Mouse (Mus musculus) ES-E14 (cell line): ENCODE measurements at regions not wholly inside any gene's neighbourhood (a gene's known extent, or its start where the extent isn't known, plus 50 kb on each side); places are given as distances from the start of the nearest gene placed in this dataset.

Experiments
- DNase-seq: peaks from one replicate; pipeline ENCODE4 v3.0.0-alpha.2; 2013; ENCODE audit warnings: low read depth, low spot score
- H3K27ac ChIP-seq: 2 replicates; pipeline ENCODE4 v1.5.1; 2012; ENCODE audit warnings: low read depth, mild to moderate bottlenecking, low read length, moderate library complexity, mixed read lengths; ENCODE audit not compliant: poor library complexity, insufficient read depth, severe bottlenecking
- H3K36me3 ChIP-seq: 2 replicates; pipeline ENCODE4 v1.6.1; 2012; ENCODE audit warnings: mild to moderate bottlenecking, low read length, moderate library complexity, mixed read lengths; ENCODE audit not compliant: control insufficient read depth, poor library complexity, insufficient read depth, severe bottlenecking
- H3K4me1 ChIP-seq, 2 experiments: fragments of 150-350 bp in 1 of 2; sonication (generic) in 1 of 2; 2 replicates each; pipeline ENCODE4 v1.6.1; 2012; ENCODE audit warnings: low read length in 2 of 2, mild to moderate bottlenecking in 1 of 2, mixed read lengths in 1 of 2; ENCODE audit not compliant: control insufficient read depth in 2 of 2, insufficient read depth in 2 of 2, poor library complexity in 1 of 2
- H3K4me3 ChIP-seq, 2 experiments: fragments of 150-350 bp in 1 of 2; sonication (generic) in 1 of 2; 2 replicates each; pipeline ENCODE4 v1.5.1; 2012; ENCODE audit warnings: low read length in 2 of 2, low read depth in 1 of 2, mild to moderate bottlenecking in 1 of 2, mixed read lengths in 1 of 2; ENCODE audit not compliant: insufficient read depth in 1 of 2, poor library complexity in 1 of 2, severe bottlenecking in 1 of 2
- H3K9ac ChIP-seq: 2 replicates; pipeline ENCODE4 v1.6.1; 2012; ENCODE audit warnings: low read depth, mild to moderate bottlenecking, low read length, mixed read lengths; ENCODE audit not compliant: poor library complexity, insufficient read depth, severe bottlenecking
- H3K9me3 ChIP-seq: fragments of 150-350 bp; sonication (generic); 2 replicates; pipeline ENCODE4 v1.6.1; 2012; ENCODE audit warnings: low read depth, mild to moderate bottlenecking, low read length; ENCODE audit not compliant: control insufficient read depth, insufficient read depth
- CHD2 ChIP-seq: IDR thresholded peaks from 2 replicates; pipeline ENCODE4 v1.6.1; 2014; ENCODE audit warnings: mild to moderate bottlenecking, low read depth, low read length, inconsistent platforms
- HCFC1 ChIP-seq: IDR thresholded peaks from 2 replicates; pipeline ENCODE4 v1.6.1; 2012; ENCODE audit warnings: low read length, inconsistent platforms, borderline replicate concordance; ENCODE audit not compliant: insufficient read depth
- MAFK ChIP-seq: IDR thresholded peaks from 2 replicates; pipeline ENCODE4 v1.6.1; 2014; ENCODE audit warnings: mild to moderate bottlenecking, low read depth, low read length, inconsistent platforms; ENCODE audit not compliant: insufficient read depth
- ZC3H11A ChIP-seq: IDR thresholded peaks from 2 replicates; pipeline ENCODE4 v1.6.1; 2012; ENCODE audit warnings: low read depth, mild to moderate bottlenecking, inconsistent platforms, low read length, borderline replicate concordance
- ZNF384 ChIP-seq: IDR thresholded peaks from 2 replicates; pipeline ENCODE4 v1.6.1; 2012; ENCODE audit warnings: low read depth, low read length, inconsistent platforms
- in situ Hi-C, 2 experiments: fragments of 600-800 bp; cut with MboI; formaldehyde crosslinking; loops; one replicate each; pipeline ENCODE4 v1.15.1; 2025; ENCODE audit warnings: low sequenced_read_pairs in 2 of 2, inconsistent platforms in 1 of 2; ENCODE audit not compliant: unreplicated experiment in 2 of 2

DNA sequence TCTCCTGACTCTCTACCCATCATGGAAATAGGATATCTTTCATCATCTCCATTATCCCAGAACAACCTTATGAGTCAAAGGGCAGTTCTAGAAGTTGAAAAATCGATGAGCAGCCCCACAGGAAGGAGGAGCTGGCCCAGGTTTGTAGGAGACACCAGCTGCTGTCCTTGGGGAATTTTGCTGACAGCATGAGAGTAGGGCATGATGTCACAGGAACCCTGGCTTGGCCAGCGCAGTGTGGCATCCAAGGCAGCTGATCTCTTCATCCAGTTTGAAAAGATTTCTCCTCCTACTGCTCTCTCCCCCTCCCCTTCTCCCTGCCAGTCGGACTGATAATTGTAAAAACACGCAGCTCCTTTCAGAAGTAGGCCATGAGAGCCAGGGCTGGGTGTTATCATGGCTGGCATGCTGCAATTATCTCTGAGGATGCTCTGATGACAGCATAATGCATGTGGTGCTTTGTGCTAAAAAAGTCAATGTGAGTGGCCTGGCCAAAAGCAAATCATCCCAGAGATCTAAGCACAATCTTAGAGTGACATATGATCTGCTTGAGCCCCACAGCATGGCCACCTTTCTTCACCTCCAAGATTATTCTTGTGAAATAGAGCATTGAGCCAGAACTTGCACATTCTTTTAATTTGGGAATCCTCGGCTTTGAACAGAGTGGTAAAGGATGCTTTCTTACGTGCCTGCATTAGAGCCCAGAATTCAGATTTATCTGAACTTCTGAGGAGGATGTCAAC is 54.2 kb downstream of the Gjd2 start:
- no peak for DNase-seq
- no peaks in the 10 kb centered on the region for H3K9me3 ChIP-seq
- H3K9ac ChIP-seq, result no peak overlapping the region
- no peak overlapping the region for H3K27ac ChIP-seq
- in situ Hi-C loops, result no loop called here
- H3K36me3 ChIP-seq, result no peaks in the 10 kb centered on the region
- no peaks in the 10 kb centered on the region for H3K4me1 ChIP-seq
- TF ChIP-seq ZNF384 (no peak), HCFC1 (no peak), CHD2 (no peak), ZC3H11A (no peak), MAFK (no peak)
- H3K4me3 ChIP-seq, result no peak overlapping the region

DNA sequence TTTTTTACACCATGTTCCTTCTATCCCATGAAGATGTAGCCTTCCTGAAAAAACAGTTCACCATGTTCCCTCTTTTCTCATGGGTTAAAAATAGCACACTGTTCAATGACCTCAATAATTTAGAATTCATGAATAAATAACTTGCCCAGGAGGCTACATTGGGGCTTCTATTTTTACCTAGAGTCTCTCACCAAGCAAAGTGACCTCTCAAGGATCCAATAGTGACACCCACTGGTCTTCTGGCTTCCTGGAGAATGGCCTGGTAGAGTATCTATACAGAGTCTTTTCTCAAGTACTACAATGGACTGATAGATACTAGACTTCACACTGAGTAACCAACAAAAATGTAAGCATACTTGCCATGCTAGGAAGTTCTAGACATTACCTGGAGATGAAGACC is 60.9 kb downstream of the Gjd2 start:
- no peak for TF ChIP-seq MAFK
- TF ChIP-seq HCFC1, result no peak
- TF ChIP-seq CHD2, result no peak
- no peak for TF ChIP-seq ZNF384
- TF ChIP-seq ZC3H11A, result no peak
- no peak for DNase-seq
- Histone ChIP-seq H3K4me1 (no peaks in the 10 kb centered on the region), H3K36me3 (no peaks in the 10 kb centered on the region), H3K9ac (no peak overlapping the region), H3K4me3 (no peak overlapping the region), H3K9me3 (no peaks in the 10 kb centered on the region), H3K27ac (no peak overlapping the region)
- in situ Hi-C loops, result no loop called here

DNA sequence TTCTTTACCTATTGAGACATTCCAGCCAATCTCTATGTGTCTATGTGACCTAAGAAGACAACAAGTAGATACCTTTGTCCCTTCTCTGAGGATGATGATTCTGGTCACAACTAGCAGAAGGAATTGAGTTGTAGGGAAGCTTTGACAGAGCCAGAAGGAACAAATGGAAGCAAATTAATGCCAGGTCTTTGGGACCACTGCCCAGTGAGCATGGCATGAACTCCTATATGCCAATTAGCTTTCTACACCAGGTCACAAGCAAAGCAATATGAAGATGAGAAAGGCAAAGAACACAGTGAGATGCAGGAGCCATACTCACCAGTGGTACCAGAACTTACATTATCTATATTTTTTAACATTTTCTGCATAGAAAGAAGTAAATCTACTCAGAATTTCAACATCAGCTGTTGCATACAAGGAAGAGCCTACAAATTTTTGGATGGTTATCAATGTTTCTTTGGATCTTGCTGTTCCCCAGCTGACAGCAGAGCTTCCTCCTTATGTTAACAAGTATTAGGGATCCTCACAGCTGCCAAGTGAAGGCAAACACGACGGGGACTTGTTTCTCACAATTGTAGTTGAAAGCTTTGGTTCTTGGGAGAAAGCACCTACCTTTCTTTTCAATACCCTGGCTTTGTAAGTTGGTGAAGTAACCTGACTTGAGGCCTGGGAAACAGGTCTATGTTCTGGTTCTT is 64.0 kb downstream of the Gjd2 start:
- H3K9me3 ChIP-seq, result no peaks in the 10 kb centered on the region
- H3K4me1 ChIP-seq, result no peaks in the 10 kb centered on the region
- H3K4me3 ChIP-seq, result no peak overlapping the region
- H3K36me3 ChIP-seq, result no peaks in the 10 kb centered on the region
- H3K9ac ChIP-seq, result no peak overlapping the region
- H3K27ac ChIP-seq, result no peak overlapping the region
- in situ Hi-C loops, result no loop called here
- TF ChIP-seq CHD2, result no peak
- TF ChIP-seq ZNF384, result no peak
- no peak for TF ChIP-seq MAFK
- TF ChIP-seq ZC3H11A, result no peak
- TF ChIP-seq HCFC1, result no peak
- no peak for DNase-seq

DNA sequence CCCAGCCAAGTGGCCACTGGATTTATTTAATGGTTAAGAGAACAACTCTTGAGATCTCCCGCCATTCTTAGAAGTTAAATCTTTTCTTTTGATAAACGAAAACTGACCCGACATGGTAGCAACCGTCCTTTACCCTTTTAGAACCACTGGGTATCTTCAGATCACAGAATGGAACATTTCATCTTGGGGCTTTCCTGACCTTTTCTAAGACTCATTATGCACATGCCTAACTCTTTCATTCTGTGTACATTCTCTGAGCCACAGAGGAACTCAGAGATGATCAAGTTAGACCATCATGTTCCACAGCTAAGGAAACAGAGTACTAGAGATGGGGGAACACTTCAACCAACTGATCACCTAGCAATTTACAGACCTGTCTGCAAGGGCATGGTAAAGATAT is 81.7 kb downstream of the Gjd2 start:
- in situ Hi-C loops, result no loop called here

More for the DNA sequence above, 81.7 kb downstream of the Gjd2 start:
- no peak for DNase-seq
- Histone ChIP-seq H3K27ac (no peak overlapping the region), H3K4me3 (no peak overlapping the region), H3K4me1 (no peaks in the 10 kb centered on the region), H3K9ac (no peak overlapping the region), H3K36me3 (no peaks in the 10 kb centered on the region), H3K9me3 (no peaks in the 10 kb centered on the region)
- no peak for TF ChIP-seq ZNF384
- no peak for TF ChIP-seq MAFK
- no peak for TF ChIP-seq CHD2
- TF ChIP-seq HCFC1, result no peak
- no peak for TF ChIP-seq ZC3H11A
